Mouse (Mus musculus) limb, embryonic 10.5 days (tissue): ENCODE data around the gene 5830411N06Rik. TPM values are rescaled to one million over a fixed set of nuclear protein-coding genes. Genes with fewer than 3 reads are reported as not detected.

Experiments used
- DNase-seq: peaks from one replicate; pipeline ENCODE4 v3.0.0-alpha.2; 2017; ENCODE audit warnings: low spot score
- H3K27ac ChIP-seq: fragments of 300-500 bp; sonication (generic); 2 replicates; pipeline ENCODE4 v1.5.1; 2016; ENCODE audit warnings: mild to moderate bottlenecking
- H3K27me3 ChIP-seq: fragments of 300-500 bp; sonication (generic); 2 replicates; pipeline ENCODE4 v1.6.1; 2016; ENCODE audit warnings: low read depth, mild to moderate bottlenecking; ENCODE audit not compliant: poor library complexity, severe bottlenecking
- H3K36me3 ChIP-seq: fragments of 300-500 bp; sonication (generic); 2 replicates; pipeline ENCODE4 v1.6.1; 2016; ENCODE audit warnings: mild to moderate bottlenecking, moderate library complexity
- H3K4me1 ChIP-seq: fragments of 300-500 bp; sonication (generic); 2 replicates; pipeline ENCODE4 v1.6.1; 2016
- H3K4me3 ChIP-seq: fragments of 300-500 bp; sonication (generic); 2 replicates; pipeline ENCODE4 v1.5.1; 2016; ENCODE audit warnings: mild to moderate bottlenecking, moderate library complexity
- H3K9me3 ChIP-seq: fragments of 300-500 bp; sonication (generic); replicated peaks from 2 replicates; pipeline ENCODE4 v1.6.1; 2016; ENCODE audit warnings: mild to moderate bottlenecking
- WGBS: fragments of 180-500 bp; shearing (Covaris S2); methylation state at CpG from one replicate; pipeline ENCODE4 v1.1.7; 2016; 5-methylcytosine and 5-hydroxymethylcytosine counted together
- polyA plus RNA-seq: library from polyadenylated mRNA; unstranded; fragments of >200 nt; fragmentation: Nextera tagmentation; extraction: Ambion mirVana; gene quantifications from 2 replicates; pipeline ENCODE4 v1.2.1, GENCODE M21; 2016

The 5830411N06Rik gene
- polyA plus RNA-seq, 1 experiment from 2014 or later, result not detected

DNA sequence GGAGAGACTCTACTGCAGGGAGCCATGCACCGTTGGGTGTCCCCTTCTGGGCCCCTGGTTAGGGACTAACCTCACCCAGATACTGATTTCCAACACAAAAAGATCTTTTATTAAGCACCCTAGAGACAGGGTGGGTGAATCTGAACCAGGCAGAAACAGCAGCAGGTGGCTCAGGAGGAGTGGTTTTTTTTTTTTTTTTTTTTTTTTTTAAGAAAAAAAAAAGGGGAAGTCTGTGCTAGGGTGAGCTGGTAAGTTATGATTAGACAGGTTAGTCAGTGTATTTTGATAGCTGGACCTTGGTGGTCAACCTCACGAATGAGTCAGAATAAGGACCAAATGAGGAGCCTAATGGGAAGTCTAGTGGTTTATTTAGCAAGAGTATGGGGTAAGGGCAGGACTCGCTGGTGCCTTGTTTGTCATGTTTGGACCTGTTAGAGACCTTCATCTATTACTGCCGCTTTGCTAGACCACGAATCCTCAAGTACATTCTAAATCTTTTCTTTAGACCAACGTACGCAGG is 6.8 kb downstream of the 5830411N06Rik start:
- DNase-seq, result no peak
- Histone ChIP-seq H3K36me3 (no peaks in the 10 kb centered on the region), H3K27me3 (no peaks in the 10 kb centered on the region), H3K4me1 (no peaks in the 10 kb centered on the region), H3K27ac (no peak overlapping the region), H3K9me3 (no peaks in the 10 kb centered on the region), H3K4me3 (no peak overlapping the region)
- WGBS, result 88% methylated on average over 7 of the region's 7 CpGs

DNA sequence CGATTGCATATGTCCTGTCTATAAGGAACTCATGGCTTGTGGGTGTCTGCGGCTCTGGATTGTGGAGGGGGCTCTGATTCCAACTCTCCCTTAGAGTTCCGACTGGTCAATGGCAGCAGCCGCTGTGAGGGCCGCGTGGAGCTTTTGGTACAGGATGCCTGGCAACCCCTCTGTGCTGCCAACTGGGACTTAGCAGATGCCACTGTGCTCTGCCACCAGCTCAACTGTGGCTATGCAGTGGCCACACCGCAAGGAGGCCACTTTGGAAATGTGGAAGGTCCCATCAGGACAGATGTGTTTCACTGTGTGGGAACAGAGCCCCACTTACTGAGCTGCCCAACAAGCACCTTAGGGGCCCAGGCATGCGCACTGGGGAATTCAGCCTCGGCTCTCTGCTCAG is 48.7 kb downstream of the 5830411N06Rik start:
- H3K4me3 ChIP-seq, result no peak overlapping the region

DNA sequence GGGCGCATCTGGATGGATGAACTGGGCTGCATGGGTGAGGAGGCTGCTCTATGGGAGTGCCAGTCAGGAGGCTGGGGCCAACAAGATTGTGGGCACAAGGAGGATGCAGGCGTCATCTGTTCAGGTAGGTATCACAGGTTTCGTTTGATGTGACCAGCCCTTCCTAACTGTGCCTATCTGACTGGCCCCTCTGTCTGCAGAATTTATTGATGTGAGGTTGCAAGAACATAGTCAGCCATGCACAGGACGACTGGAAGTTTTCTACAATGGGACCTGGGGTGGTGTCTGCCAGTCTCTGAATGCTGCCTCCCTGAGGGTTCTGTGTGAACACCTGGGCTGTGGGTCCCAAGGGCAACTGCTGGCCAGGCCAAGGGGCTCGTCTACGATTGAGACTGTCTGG is 49.8 kb downstream of the 5830411N06Rik start:
- Histone ChIP-seq H3K4me1 (no peaks in the 10 kb centered on the region), H3K4me3 (no peak overlapping the region), H3K9me3 (no peaks in the 10 kb centered on the region), H3K36me3 (no peaks in the 10 kb centered on the region), H3K27ac (no peak overlapping the region), H3K27me3 (no peaks in the 10 kb centered on the region)
- no peak for DNase-seq
- 79% methylated on average over 6 of the region's 6 CpGs for WGBS

More for the DNA sequence above, 48.7 kb downstream of the 5830411N06Rik start:
- H3K4me1 ChIP-seq, result no peaks in the 10 kb centered on the region
- no peaks in the 10 kb centered on the region for H3K27me3 ChIP-seq
- no peak overlapping the region for H3K27ac ChIP-seq
- 95% methylated on average over 9 of the region's 9 CpGs for WGBS
- DNase-seq, result no peak
- H3K36me3 ChIP-seq, result no peaks in the 10 kb centered on the region
- H3K9me3 ChIP-seq, result no peaks in the 10 kb centered on the region

DNA sequence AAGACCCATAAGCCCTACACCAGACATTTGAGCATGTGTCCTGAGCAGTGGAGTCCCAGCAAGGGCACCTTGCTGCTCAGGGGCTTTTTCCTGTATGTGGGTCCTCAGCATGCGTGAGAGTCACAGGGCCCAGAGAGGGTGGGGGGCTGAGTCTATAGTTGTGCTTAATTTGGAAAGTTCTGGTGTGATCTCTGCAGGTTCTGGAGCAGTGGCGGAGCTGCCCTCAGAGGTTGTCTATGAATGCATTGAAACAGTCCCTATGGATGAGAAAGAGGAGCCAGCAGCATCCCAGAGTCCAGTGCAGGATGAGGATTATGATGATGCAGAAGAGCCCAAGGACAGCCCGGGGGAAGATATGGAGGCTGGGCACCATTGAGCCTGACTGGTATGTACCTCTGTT is 52.3 kb downstream of the 5830411N06Rik start:
- Histone ChIP-seq H3K4me1 (no peaks in the 10 kb centered on the region), H3K27ac (no peak overlapping the region), H3K27me3 (no peaks in the 10 kb centered on the region), H3K9me3 (no peaks in the 10 kb centered on the region), H3K36me3 (no peaks in the 10 kb centered on the region), H3K4me3 (no peak overlapping the region)
- 95% methylated on average over 3 of the region's 3 CpGs for WGBS
- DNase-seq, result no peak

DNA sequence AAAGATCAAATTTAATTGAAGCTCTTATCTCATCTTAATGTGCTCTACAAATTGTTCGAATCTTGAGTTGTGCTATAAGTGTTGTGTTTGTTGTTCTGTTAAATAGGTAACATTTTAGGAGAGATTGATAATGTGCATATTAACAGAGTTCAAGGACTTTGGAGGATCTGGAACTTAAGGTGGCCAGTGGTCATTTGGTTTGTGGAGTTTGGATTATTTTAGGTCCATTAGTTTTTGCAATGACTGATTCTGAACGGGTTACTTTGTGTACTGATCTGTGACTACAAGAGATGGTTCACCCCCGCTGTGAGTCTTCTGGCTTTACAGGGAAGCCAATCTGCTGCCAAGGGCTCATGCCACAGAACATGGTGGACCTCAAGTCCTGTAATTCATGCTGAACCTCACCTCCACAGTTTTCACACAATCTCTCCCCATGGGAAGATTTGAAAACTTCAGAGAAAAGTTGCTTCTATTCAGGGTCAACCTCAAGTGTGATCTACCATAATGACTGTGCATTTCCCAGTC is 72.8 kb downstream of the 5830411N06Rik start:
- 85% methylated on average over 3 of the region's 3 CpGs for WGBS
- no peak overlapping the region for H3K27ac ChIP-seq
- DNase-seq, result no peak
- H3K27me3 ChIP-seq, result no peaks in the 10 kb centered on the region
- no peaks in the 10 kb centered on the region for H3K36me3 ChIP-seq
- H3K4me1 ChIP-seq, result no peaks in the 10 kb centered on the region
- H3K4me3 ChIP-seq, result no peak overlapping the region
- no peaks in the 10 kb centered on the region for H3K9me3 ChIP-seq

DNA sequence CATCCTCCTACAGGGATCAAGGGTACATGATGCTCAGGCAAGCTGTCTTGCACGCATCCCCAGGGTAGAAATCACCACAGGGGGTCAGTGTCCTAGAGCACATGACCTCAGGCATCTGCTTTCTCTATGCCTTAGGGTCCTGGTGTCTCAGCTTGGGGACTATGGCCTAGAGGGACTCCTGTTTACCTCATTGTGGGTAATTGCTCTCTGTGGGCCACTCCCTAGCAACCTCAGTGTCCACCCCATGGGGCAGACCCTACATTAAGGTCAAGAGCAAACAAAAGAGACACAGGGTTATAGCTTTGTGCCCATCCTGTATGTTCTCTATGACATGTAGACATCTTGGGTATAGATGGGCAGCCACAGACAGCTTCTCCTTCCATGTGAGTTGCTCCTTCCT is 73.5 kb downstream of the 5830411N06Rik start, which contains the start of gene Olfr525:
Gene Olfr525, plus strand, starts transcription at position 301 of the 400 bp plus-strand sequence.
- no peaks in the 10 kb centered on the region for H3K27me3 ChIP-seq
- H3K4me1 ChIP-seq, result no peaks in the 10 kb centered on the region
- DNase-seq, result no peak
- no peaks in the 10 kb centered on the region for H3K9me3 ChIP-seq
- no peaks in the 10 kb centered on the region for H3K36me3 ChIP-seq
- 68% methylated on average over 1 of the region's 1 CpGs for WGBS
- no peak within 1 kb of the TSS for H3K27ac ChIP-seq
- H3K4me3 ChIP-seq, result no peak within 1 kb of the TSS

DNA sequence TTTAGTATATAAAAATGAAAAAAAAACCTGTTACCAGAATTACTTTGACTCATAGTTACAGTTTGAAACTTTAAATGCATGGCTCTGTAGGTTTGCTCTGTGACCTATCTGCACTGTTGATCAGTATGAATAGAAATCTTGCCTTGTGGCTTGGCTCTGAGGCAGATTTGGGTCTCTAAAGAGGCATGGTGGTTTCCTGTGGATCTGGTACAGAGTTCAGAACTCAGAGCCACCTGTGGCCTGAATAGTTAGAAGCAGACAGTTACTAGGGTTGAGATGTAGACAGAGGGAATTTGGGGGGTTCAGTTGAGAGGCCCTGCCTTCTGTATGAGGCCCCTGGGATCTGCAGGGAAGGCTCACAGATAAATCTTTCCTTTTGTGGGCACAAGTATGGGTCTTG is 74.1 kb downstream of the 5830411N06Rik start:
- no peak for DNase-seq
- H3K4me1 ChIP-seq, result no peaks in the 10 kb centered on the region

DNA sequence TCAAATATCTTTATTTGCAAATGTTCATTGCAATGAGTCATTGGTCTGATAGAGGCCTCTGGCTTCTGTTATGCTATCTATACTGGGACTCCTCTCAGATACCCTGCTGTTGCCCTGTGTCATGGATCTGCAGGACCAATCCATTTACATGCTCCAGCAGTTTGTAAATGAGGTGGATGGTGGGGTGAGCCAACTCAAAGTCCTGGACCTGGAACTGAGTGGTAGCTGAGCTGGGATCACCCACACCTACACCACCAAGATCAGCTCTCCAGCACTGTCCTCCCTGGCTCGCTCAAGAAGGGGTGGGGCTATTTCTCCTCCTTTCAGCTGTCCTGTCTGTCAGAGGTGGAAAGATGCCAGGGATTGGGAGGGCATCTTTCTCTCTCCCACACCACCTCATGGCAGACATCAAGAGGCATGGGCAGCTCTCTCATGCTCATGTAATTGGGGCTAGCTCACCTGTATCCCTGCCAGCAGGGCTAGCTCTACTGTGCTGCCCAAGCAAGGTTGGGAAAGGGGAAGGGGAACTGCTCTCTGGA is 82.8 kb downstream of the 5830411N06Rik start:
- Histone ChIP-seq H3K27me3 (no peaks in the 10 kb centered on the region), H3K4me1 (no peaks in the 10 kb centered on the region), H3K9me3 (no peaks in the 10 kb centered on the region), H3K27ac (no peak overlapping the region), H3K4me3 (no peak overlapping the region), H3K36me3 (no peaks in the 10 kb centered on the region)
- WGBS, result 65% methylated on average over 1 of the region's 1 CpGs
- no peak for DNase-seq

More for the DNA sequence above, 74.1 kb downstream of the 5830411N06Rik start:
- no peaks in the 10 kb centered on the region for H3K9me3 ChIP-seq
- H3K4me3 ChIP-seq, result no peak overlapping the region
- no peak overlapping the region for H3K27ac ChIP-seq
- no peaks in the 10 kb centered on the region for H3K27me3 ChIP-seq
- H3K36me3 ChIP-seq, result no peaks in the 10 kb centered on the region

DNA sequence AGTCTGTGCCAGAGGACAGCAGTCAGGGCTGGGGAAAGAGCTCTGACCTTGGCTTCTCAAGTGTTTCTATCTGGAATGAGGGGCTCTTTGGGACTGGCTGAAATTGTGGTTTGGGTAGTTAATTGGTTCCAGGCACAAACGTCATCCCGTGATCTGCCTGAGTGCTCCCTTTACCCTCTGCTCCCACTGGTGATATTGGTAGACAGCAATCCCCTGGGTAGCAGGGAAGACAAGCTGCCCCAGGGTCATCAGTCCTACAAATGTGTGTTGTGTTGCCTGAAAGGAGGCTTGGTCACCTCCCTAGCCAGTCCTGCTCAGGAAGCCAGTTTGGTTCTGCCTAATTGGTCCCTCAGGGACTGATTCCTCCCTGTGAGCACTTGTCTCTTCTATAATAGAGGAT is 86.6 kb downstream of the 5830411N06Rik start, which contains the start of gene Olfr527:
Gene Olfr527, plus strand, starts transcription at position 301 of the 400 bp plus-strand sequence.
- Histone ChIP-seq H3K4me1 (no peaks in the 10 kb centered on the region), H3K27me3 (no peaks in the 10 kb centered on the region), H3K9me3 (no peaks in the 10 kb centered on the region), H3K27ac (no peak within 1 kb of the TSS), H3K4me3 (no peak within 1 kb of the TSS), H3K36me3 (no peaks in the 10 kb centered on the region)
- 78% methylated on average over 2 of the region's 2 CpGs for WGBS
- DNase-seq, result no peak

Other genes with a start within 250 kb of the 5830411N06Rik start
- gene Zfp511, start 210.9 kb upstream of the 5830411N06Rik start, polyA plus RNA-seq, result 38.8 and 40.7 TPM in 2 replicates
- 81.6 and 87.8 TPM in 2 replicates for gene Tubgcp2, start 210.6 kb upstream of the 5830411N06Rik start, polyA plus RNA-seq
- gene Msx3, start 198.2 kb upstream of the 5830411N06Rik start, polyA plus RNA-seq, result not detected in 2 replicates
- gene Caly, start 164.7 kb upstream of the 5830411N06Rik start, polyA plus RNA-seq, result 1.1 and 1.2 TPM in 2 replicates
- gene Prap1, start 153.9 kb upstream of the 5830411N06Rik start, polyA plus RNA-seq, result not detected in 2 replicates
- gene Fuom, start 144.8 kb upstream of the 5830411N06Rik start, polyA plus RNA-seq, result 8.7 and 13.9 TPM in 2 replicates
- 19.2 and 23.7 TPM in 2 replicates for gene Paox, start 131.5 kb upstream of the 5830411N06Rik start, polyA plus RNA-seq
- 174 and 178 TPM in 2 replicates for gene Echs1, start 130.8 kb upstream of the 5830411N06Rik start, polyA plus RNA-seq
- gene Mtg1, start 109.7 kb upstream of the 5830411N06Rik start, polyA plus RNA-seq, result 29.5 and 31.9 TPM in 2 replicates
- gene Sprn, start 92.4 kb upstream of the 5830411N06Rik start, polyA plus RNA-seq, result not detected in 2 replicates
- not detected in 2 replicates for gene Olfr522, start 82.5 kb upstream of the 5830411N06Rik start, polyA plus RNA-seq
- gene Olfr523, start 74.1 kb upstream of the 5830411N06Rik start, polyA plus RNA-seq, result not detected in 2 replicates
- gene Olfr524, start 41.3 kb upstream of the 5830411N06Rik start, polyA plus RNA-seq, result not detected in 2 replicates
- 0.04 TPM in 1 of 2 replicates, not detected in the other for gene Cd163l1, start 29.0 kb upstream of the 5830411N06Rik start, polyA plus RNA-seq
- not detected in 2 replicates for gene Olfr525, start 73.6 kb downstream of the 5830411N06Rik start, polyA plus RNA-seq
- not detected in 2 replicates for gene Olfr527, start 86.7 kb downstream of the 5830411N06Rik start, polyA plus RNA-seq
- not detected in 2 replicates for gene Olfr60, start 114.4 kb downstream of the 5830411N06Rik start, polyA plus RNA-seq
- gene Olfr530, start 129.0 kb downstream of the 5830411N06Rik start, polyA plus RNA-seq, result not detected in 2 replicates
- gene Olfr531, start 155.6 kb downstream of the 5830411N06Rik start, polyA plus RNA-seq, result not detected in 2 replicates
- not detected in 2 replicates for gene Olfr532, start 174.4 kb downstream of the 5830411N06Rik start, polyA plus RNA-seq
- not detected in 2 replicates for gene Olfr533, start 216.1 kb downstream of the 5830411N06Rik start, polyA plus RNA-seq
- not detected in 2 replicates for gene Olfr535, start 236.9 kb downstream of the 5830411N06Rik start, polyA plus RNA-seq